Mouse (Mus musculus): ENCODE results near the gene Mcm7. TPM values are rescaled to one million over a fixed set of nuclear protein-coding genes. Genes with fewer than 3 reads are reported as not detected.

Mcm7 gene
- polyA plus RNA-seq, 1 experiment from 2014 or later: 72.3 TPM

- peak within 1 kb of the TSS; percentile 85 for H3K9ac ChIP-seq (ENCODE audit: low read depth, low read length)
- ATAC-seq: peak; percentile 96
- H3K4me1 ChIP-seq (ENCODE audit: control insufficient read depth, insufficient read depth, low read length): peaks cover 19% of the 10 kb centered on the region
- under 1% methylated on average over 37 of the region's 42 CpGs for WGBS
- H3K27me3 ChIP-seq (ENCODE audit: control insufficient read depth, insufficient read depth, low read depth, low read length): no peaks in the 10 kb centered on the region
- H3K9me3 ChIP-seq (replicated peaks; ENCODE audit: control insufficient read depth, low read length, poor library complexity, severe bottlenecking): no peaks in the 10 kb centered on the region
- H3K27ac ChIP-seq (ENCODE audit: low read length): peak within 1 kb of the TSS; percentile 83
- peaks cover 24% of the 10 kb centered on the region for H3K36me3 ChIP-seq (ENCODE audit: control insufficient read depth, insufficient read depth, low read length)
- peak within 1 kb of the TSS; percentile 82 for H3K4me2 ChIP-seq (ENCODE audit: low read length)
- H3K4me3 ChIP-seq (ENCODE audit: low read depth, low read length): peak within 1 kb of the TSS; percentile 81
Measured at GRCm38 (mm10) chr5:138160842-138161665, 11.2 kb downstream of the Mcm7 start, which contains the start of gene Cops6. Cops6 (plus strand) TSS chr5:138161071.

GRCm38 (mm10) chr5:138160224-138160762, 11.9 kb downstream of the Mcm7 start:
- H3K4me2 ChIP-seq (ENCODE audit: low read length): peak overlapping the region; percentile 67
- ATAC-seq: no peak
- peaks cover 19% of the 10 kb centered on the region for H3K4me1 ChIP-seq (ENCODE audit: control insufficient read depth, insufficient read depth, low read length)
- H3K9ac ChIP-seq (ENCODE audit: low read depth, low read length): peak overlapping the region; percentile 85
- 68% methylated on average over 7 of the region's 7 CpGs for WGBS
- peak overlapping the region; percentile 81 for H3K4me3 ChIP-seq (ENCODE audit: low read depth, low read length)
- H3K27ac ChIP-seq (ENCODE audit: low read length): peak overlapping the region; percentile 83
- peaks cover 18% of the 10 kb centered on the region; the same call in 1 of the 2 replicates for H3K36me3 ChIP-seq (ENCODE audit: control insufficient read depth, insufficient read depth, low read length)
- H3K9me3 ChIP-seq (replicated peaks; ENCODE audit: control insufficient read depth, low read length, poor library complexity, severe bottlenecking): no peaks in the 10 kb centered on the region
- H3K27me3 ChIP-seq (ENCODE audit: control insufficient read depth, insufficient read depth, low read depth, low read length): no peaks in the 10 kb centered on the region

DNA sequence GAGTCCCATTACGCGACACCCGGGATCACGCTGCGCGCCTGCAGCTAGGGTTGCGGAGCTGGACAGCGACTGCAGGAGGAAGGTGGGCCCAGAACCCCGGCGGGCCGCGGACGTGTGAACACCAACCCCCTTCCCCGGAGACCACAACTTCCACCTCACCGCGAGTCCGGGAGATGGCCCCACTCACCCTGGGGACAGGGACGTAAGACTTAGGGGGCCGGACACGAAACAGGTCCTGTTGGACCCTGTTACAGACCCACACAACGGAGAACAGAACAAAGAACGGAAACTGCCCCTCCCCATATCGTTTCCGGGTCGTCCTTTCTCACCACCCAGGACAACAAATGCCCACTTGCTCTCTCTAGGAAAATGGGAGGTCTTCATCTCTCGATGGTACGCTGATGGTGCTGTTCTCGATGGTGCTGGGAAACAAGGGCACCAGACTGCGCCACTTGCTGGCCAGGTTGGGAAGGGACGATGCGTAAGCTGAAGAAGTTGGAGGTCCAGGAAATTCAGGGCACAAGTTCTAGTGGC, 16.7 kb downstream of the Mcm7 start, which contains the start of gene Zfp113:
TSS of gene Zfp113 (minus strand) at position 302 of the 534 bp plus-strand sequence.
- peak within 1 kb of the TSS; percentile 89 for H3K4me3 ChIP-seq (ENCODE audit: low read depth, low read length)
- H3K36me3 ChIP-seq (ENCODE audit: control insufficient read depth, insufficient read depth, low read length): peaks cover 13% of the 10 kb centered on the region
- H3K4me2 ChIP-seq (ENCODE audit: low read length): peak within 1 kb of the TSS; percentile 92
- no peaks in the 10 kb centered on the region for H3K9me3 ChIP-seq (replicated peaks; ENCODE audit: control insufficient read depth, low read length, poor library complexity, severe bottlenecking)
- no peaks in the 10 kb centered on the region for H3K27me3 ChIP-seq (ENCODE audit: control insufficient read depth, insufficient read depth, low read depth, low read length)
- peak within 1 kb of the TSS; percentile 94 for H3K27ac ChIP-seq (ENCODE audit: low read length)
- H3K4me1 ChIP-seq (ENCODE audit: control insufficient read depth, insufficient read depth, low read length): peaks cover 11% of the 10 kb centered on the region
- ATAC-seq: peak; percentile 97
- under 1% methylated on average over 31 of the region's 31 CpGs for WGBS
- H3K9ac ChIP-seq (ENCODE audit: low read depth, low read length): peak within 1 kb of the TSS; percentile 91

- peaks cover 16% of the 10 kb centered on the region for H3K36me3 ChIP-seq (ENCODE audit: control insufficient read depth, insufficient read depth, low read length)
- no peak for ATAC-seq
- no peaks in the 10 kb centered on the region for H3K27me3 ChIP-seq (ENCODE audit: control insufficient read depth, insufficient read depth, low read depth, low read length)
- no peak overlapping the region; the same call in 1 of the 2 replicates for H3K27ac ChIP-seq (ENCODE audit: low read length)
- 88% methylated on average over 3 of the region's 3 CpGs for WGBS
- H3K4me3 ChIP-seq (ENCODE audit: low read depth, low read length): peak overlapping the region; percentile 89
- H3K4me1 ChIP-seq (ENCODE audit: control insufficient read depth, insufficient read depth, low read length): peaks cover 8% of the 10 kb centered on the region
- H3K9me3 ChIP-seq (replicated peaks; ENCODE audit: control insufficient read depth, low read length, poor library complexity, severe bottlenecking): no peaks in the 10 kb centered on the region
- peak overlapping the region; percentile 91 for H3K9ac ChIP-seq (ENCODE audit: low read depth, low read length)
- H3K4me2 ChIP-seq (ENCODE audit: low read length): peak overlapping the region; percentile 92
Measured at GRCm38 (mm10) chr5:138154390-138154789, 17.8 kb downstream of the Mcm7 start.

- ATAC-seq: no peak
Measured at GRCm38 (mm10) chr5:138138585-138138984, 33.6 kb downstream of the Mcm7 start.

DNA sequence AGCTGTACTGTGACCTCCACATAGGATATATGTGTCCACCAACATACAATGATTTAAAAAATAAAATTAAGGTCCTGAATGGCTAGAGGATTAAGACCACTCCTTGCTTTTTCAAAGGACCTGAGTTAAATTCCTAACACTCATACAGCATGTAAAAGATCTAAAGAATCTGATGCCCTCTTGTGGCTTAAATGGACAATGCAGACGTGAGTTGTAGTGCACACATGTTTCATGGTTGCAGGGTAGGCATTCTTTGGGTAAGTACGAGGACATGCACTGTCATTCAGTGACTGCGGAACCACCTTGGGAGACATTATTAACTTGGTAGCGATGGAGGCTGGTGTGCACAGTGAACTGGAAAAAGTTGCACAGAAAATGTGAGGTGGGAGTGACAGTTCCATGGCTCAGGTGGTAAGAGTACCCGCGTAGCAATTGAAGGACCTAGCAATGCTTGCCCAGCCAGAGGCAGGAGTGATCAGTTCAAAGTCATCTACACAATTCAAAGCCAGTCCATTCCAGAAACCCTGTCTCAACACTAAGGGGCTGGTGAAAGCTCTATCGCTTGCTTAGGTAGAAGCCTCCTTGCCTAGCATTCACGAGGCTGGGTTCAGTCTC, 34.2 kb downstream of the Mcm7 start:
- Histone ChIP-seq H3K9me3 (replicated peaks; ENCODE audit: control insufficient read depth, low read length, poor library complexity, severe bottlenecking) (no peaks in the 10 kb centered on the region), H3K27ac (ENCODE audit: low read length) (no peak overlapping the region), H3K4me3 (ENCODE audit: low read depth, low read length) (no peak overlapping the region), H3K9ac (ENCODE audit: low read depth, low read length) (no peak overlapping the region), H3K4me1 (ENCODE audit: control insufficient read depth, insufficient read depth, low read length) (no peaks in the 10 kb centered on the region), H3K4me2 (ENCODE audit: low read length) (no peak overlapping the region), H3K27me3 (ENCODE audit: control insufficient read depth, insufficient read depth, low read depth, low read length) (no peaks in the 10 kb centered on the region), H3K36me3 (ENCODE audit: control insufficient read depth, insufficient read depth, low read length) (peaks cover 23% of the 10 kb centered on the region)
- 61% methylated on average over 8 of the region's 8 CpGs for WGBS
- ATAC-seq: 0 out of 2 replicates have a peak, but pooled peaks have one; percentile 64

More at GRCm38 (mm10) chr5:138138585-138138984, 33.6 kb downstream of the Mcm7 start:
- Histone ChIP-seq H3K27me3 (ENCODE audit: control insufficient read depth, insufficient read depth, low read depth, low read length) (no peaks in the 10 kb centered on the region), H3K4me2 (ENCODE audit: low read length) (no peak overlapping the region), H3K4me1 (ENCODE audit: control insufficient read depth, insufficient read depth, low read length) (no peaks in the 10 kb centered on the region), H3K4me3 (ENCODE audit: low read depth, low read length) (no peak overlapping the region), H3K9me3 (replicated peaks; ENCODE audit: control insufficient read depth, low read length, poor library complexity, severe bottlenecking) (no peaks in the 10 kb centered on the region), H3K27ac (ENCODE audit: low read length) (no peak overlapping the region), H3K9ac (ENCODE audit: low read depth, low read length) (no peak overlapping the region), H3K36me3 (ENCODE audit: control insufficient read depth, insufficient read depth, low read length) (peaks cover 21% of the 10 kb centered on the region)
- 76% methylated on average over 4 of the region's 4 CpGs for WGBS

DNA sequence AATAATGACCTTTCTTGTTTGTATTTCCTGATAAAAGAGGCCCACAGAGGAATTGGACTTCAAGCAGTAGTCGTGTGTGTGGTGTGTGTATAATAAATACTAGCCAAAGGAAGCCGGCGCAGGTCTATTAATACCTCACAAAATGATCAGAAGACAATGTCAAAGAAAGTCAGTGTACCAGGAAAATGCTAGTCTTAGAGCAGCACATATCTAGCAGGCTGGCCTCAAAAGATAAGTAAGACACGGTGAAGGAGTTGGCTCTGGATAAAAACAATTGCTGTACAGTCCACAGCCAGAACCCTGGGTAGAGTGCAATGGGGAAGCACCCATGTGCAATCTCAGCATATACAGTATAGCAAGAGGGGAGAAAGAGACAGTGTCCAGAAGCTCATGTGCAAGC, 35.0 kb downstream of the Mcm7 start:
- Histone ChIP-seq H3K9me3 (replicated peaks; ENCODE audit: control insufficient read depth, low read length, poor library complexity, severe bottlenecking) (no peaks in the 10 kb centered on the region), H3K4me2 (ENCODE audit: low read length) (no peak overlapping the region), H3K27ac (ENCODE audit: low read length) (no peak overlapping the region), H3K36me3 (ENCODE audit: control insufficient read depth, insufficient read depth, low read length) (peaks cover 23% of the 10 kb centered on the region), H3K4me3 (ENCODE audit: low read depth, low read length) (no peak overlapping the region), H3K27me3 (ENCODE audit: control insufficient read depth, insufficient read depth, low read depth, low read length) (no peaks in the 10 kb centered on the region), H3K4me1 (ENCODE audit: control insufficient read depth, insufficient read depth, low read length) (no peaks in the 10 kb centered on the region), H3K9ac (ENCODE audit: low read depth, low read length) (no peak overlapping the region)
- 92% methylated on average over 4 of the region's 4 CpGs for WGBS
- no peak for ATAC-seq

- H3K4me3 ChIP-seq (ENCODE audit: low read depth, low read length): no peak overlapping the region
- WGBS: 95% methylated on average over 5 of the region's 5 CpGs
- no peak overlapping the region for H3K27ac ChIP-seq (ENCODE audit: low read length)
- peaks cover 41% of the 10 kb centered on the region for H3K36me3 ChIP-seq (ENCODE audit: control insufficient read depth, insufficient read depth, low read length)
- H3K4me2 ChIP-seq (ENCODE audit: low read length): no peak overlapping the region
- H3K4me1 ChIP-seq (ENCODE audit: control insufficient read depth, insufficient read depth, low read length): no peaks in the 10 kb centered on the region
- ATAC-seq: no peak
- no peaks in the 10 kb centered on the region for H3K27me3 ChIP-seq (ENCODE audit: control insufficient read depth, insufficient read depth, low read depth, low read length)
- no peak overlapping the region for H3K9ac ChIP-seq (ENCODE audit: low read depth, low read length)
- H3K9me3 ChIP-seq (replicated peaks; ENCODE audit: control insufficient read depth, low read length, poor library complexity, severe bottlenecking): no peaks in the 10 kb centered on the region
Measured at GRCm38 (mm10) chr5:138132425-138133064, 39.7 kb downstream of the Mcm7 start.
